Mouse (Mus musculus): ENCODE measurements around the gene Atoh8.

The Atoh8 gene

DNA sequence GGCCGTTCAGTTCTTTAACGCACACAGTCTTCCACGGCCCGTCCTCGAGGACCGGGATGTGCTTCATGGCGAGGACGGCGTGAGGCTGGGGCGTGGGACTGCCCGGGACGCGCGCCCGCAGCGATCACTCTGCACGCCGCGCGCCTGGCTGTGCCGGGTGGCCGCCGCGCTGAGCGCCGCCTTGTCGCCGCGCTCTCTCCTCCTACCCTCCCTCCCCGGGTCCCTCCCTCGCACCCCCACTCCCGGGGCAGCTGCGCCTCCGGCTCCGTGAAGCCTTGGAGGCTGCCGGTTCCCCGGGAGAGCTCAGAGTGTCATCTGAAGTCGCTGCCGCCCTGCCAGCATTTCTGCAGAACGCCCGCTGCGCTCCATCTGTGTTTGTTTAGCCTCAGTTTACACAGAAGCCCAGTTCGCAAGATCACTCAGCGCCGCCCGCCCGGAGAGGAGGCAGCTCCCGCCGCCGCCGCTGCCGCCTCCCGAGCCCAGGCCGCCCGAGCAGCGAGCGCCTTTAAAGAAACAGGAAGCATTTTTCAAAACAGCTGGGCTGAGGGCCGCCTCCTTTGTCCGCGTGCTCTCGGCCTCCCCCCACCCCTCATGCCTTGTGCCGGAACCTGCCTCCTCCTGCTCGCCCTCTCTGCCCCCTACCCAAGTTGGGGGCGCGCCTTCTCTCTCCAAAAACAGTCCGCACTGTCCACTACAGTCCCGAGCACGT lies at the start of gene Atoh8:
Gene Atoh8 (minus strand): TSS at position 480 of the 709 bp plus-strand sequence.
- in situ Hi-C loops (cut with MboI; ENCODE audit: low pct_unique_long_range_greater_than_20kb in 1 of 2, low sequenced_read_pairs in 2 of 2, unreplicated experiment in 1 of 2), result loop anchor here in 1 of 2 experiments (5.0 kb wide), 1 partner anchor 48 kb away; no protein-coding TSS in a partner anchor

DNA sequence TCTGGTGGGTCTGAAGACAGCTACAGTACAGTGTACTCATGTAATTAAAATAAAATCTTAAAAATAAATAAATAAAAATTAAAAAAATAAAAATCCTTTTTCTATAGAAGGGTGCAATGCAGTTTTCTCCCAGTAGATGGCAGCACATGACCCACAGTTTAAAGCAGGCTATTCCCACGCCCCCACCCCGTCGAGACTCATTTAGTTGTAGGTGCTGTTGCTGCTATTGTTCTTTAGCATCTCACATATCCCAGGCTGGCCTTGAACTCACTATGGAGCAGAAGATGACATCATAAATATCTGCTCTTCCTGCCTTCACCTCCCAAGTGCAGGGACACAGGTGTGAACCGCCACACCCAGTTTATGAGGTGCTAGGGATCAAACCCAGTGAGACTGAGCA lies 48.5 kb upstream of the Atoh8 start:
- in situ Hi-C loops (cut with MboI; ENCODE audit: low pct_unique_long_range_greater_than_20kb in 1 of 2, low sequenced_read_pairs in 2 of 2, unreplicated experiment in 1 of 2), result loop anchor here in 1 of 2 experiments (5.0 kb wide), 1 partner anchor 123 kb away; no protein-coding TSS in a partner anchor

DNA sequence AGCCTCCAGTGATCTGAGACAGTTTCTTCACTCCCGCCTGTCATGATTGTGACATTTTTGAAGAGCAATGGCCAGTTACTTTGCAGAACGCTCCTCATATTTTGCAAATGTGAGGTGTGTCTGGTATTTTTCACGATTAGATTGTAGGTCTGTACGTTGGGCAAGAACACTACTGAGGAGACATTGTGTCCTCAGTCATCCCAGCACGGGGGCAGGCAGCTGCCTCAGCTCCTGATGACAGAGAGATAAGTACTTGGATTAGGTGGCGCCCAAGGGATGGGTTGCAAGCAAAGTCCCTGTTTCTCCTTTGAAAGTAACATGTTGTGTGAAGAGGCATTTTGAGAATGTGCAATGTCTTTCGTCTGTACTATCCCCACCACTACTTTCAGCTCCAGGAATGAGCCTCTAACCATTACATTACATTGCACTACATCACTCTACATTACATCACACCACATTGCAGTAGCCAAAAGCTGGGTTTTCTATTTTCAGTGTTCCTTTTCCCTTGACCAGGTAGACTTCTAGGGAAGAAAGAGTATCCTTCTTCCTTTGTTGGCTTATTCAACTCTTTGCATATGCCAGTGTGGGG lies 45.1 kb upstream of the Atoh8 start:
- in situ Hi-C loops (cut with MboI; ENCODE audit: low pct_unique_long_range_greater_than_20kb in 1 of 2, low sequenced_read_pairs in 2 of 2, unreplicated experiment in 1 of 2), result loop anchor here in 1 of 2 experiments (5.0 kb wide), 1 partner anchor 127 kb away; no protein-coding TSS in a partner anchor

- in situ Hi-C loops (cut with MboI; ENCODE audit: low pct_unique_long_range_greater_than_20kb in 1 of 2, low sequenced_read_pairs in 2 of 2, unreplicated experiment in 1 of 2), result no loop called here
These were observed 44.1 kb upstream of the Atoh8 start for GRCm38 (mm10) chr6:72279505-72279904.

DNA sequence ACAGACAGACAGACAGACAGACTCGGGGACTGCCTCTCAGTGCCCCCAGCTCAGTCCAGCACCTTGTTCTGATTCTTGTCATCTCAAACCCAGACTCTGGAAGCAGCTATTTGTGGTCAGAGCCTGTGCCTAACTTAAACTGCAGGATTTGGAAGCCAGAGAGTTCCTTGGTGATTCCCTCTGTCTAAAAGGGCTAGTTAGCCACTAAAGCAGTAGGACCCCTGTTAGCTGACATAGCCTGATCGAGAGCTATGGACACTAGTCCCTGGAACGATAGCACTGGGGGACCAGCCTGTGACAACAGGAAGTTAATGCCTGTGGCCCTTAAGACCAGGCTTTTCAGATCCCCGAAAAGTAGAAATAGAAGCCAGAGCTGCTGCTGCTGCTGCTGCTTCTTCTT lies 43.5 kb upstream of the Atoh8 start:
- in situ Hi-C loops (cut with MboI; ENCODE audit: low pct_unique_long_range_greater_than_20kb in 1 of 2, low sequenced_read_pairs in 2 of 2, unreplicated experiment in 1 of 2), result no loop called here

GRCm38 (mm10) chr6:72277508-72278166 lies 42.3 kb upstream of the Atoh8 start:
- in situ Hi-C loops (cut with MboI; ENCODE audit: low pct_unique_long_range_greater_than_20kb in 1 of 2, low sequenced_read_pairs in 2 of 2, unreplicated experiment in 1 of 2), result no loop called here

GRCm38 (mm10) chr6:72276972-72277441 lies 41.6 kb upstream of the Atoh8 start:
- in situ Hi-C loops (cut with MboI; ENCODE audit: low pct_unique_long_range_greater_than_20kb in 1 of 2, low sequenced_read_pairs in 2 of 2, unreplicated experiment in 1 of 2), result no loop called here

GRCm38 (mm10) chr6:72276141-72276540 lies 40.8 kb upstream of the Atoh8 start:
- in situ Hi-C loops (cut with MboI; ENCODE audit: low pct_unique_long_range_greater_than_20kb in 1 of 2, low sequenced_read_pairs in 2 of 2, unreplicated experiment in 1 of 2), result no loop called here

DNA sequence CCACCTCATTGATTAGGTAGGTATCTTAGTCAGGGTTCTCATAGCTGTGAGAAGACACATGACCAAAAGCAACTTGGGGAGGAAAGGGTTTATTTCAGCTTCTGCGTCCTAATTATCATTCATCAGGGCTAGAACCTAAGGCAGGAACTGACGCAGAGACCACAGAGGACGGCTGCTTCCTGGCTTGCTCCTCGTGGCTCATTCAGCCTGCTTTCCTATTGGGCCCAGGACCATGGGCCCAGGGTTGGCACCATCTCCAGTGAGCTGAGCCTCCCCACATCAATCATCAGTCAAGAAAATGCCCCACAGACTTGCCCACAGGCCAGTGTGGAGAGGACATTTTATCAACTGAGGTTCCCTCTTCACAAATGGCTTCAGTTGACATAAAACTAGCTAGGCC lies 40.1 kb upstream of the Atoh8 start:
- in situ Hi-C loops (cut with MboI; ENCODE audit: low pct_unique_long_range_greater_than_20kb in 1 of 2, low sequenced_read_pairs in 2 of 2, unreplicated experiment in 1 of 2), result no loop called here

- in situ Hi-C loops (cut with MboI; ENCODE audit: low pct_unique_long_range_greater_than_20kb in 1 of 2, low sequenced_read_pairs in 2 of 2, unreplicated experiment in 1 of 2), result no loop called here
These were observed 37.8 kb upstream of the Atoh8 start for GRCm38 (mm10) chr6:72273153-72273552.

DNA sequence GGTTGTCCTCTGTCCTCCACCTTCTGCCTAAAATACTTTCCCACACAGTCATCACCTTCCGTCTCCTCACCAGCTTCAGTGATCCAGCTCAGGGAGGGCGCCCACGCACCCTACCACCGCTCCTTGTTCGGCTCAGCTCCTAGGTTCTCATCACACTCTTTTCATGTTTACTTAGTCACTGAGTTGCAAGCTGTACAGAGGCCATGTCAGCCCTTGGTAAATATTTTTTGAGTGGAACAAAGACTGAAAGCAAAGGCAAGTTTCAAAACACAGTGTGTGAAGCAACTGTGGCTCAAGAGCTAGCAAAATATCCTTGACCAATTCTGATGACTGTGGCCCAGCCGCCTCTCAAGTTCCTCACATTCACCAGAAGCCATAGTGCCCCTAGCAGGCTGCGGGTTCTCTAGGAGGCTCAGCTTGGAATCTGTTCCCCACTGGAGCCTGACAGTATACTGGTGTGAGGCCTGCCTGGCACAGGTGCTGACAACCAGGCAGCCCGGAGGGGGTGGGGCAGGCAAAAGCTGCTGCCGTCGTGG lies 36.9 kb upstream of the Atoh8 start:
- in situ Hi-C loops (cut with MboI; ENCODE audit: low pct_unique_long_range_greater_than_20kb in 1 of 2, low sequenced_read_pairs in 2 of 2, unreplicated experiment in 1 of 2), result no loop called here

GRCm38 (mm10) chr6:72270952-72271519 lies 35.7 kb upstream of the Atoh8 start:
- in situ Hi-C loops (cut with MboI; ENCODE audit: low pct_unique_long_range_greater_than_20kb in 1 of 2, low sequenced_read_pairs in 2 of 2, unreplicated experiment in 1 of 2), result no loop called here

DNA sequence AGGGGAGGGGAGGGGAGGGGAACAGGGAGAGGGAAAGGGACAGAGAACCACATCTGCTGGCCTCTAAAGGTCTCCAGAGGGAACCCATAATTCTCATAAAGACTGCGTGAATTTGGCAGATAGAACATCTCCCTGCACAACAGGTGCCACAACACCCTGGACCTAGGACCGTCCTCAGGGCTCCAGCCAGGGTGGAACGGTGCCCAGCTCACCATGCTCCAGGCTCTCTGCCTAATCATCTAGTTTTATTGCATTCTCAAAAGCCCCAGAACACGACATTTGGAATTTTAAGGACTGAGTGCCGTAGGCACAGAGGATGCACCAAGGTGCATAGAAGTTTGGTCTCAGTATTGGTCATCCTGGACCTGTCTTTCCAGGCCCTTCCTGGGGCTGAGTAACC lies 34.9 kb upstream of the Atoh8 start:
- in situ Hi-C loops (cut with MboI; ENCODE audit: low pct_unique_long_range_greater_than_20kb in 1 of 2, low sequenced_read_pairs in 2 of 2, unreplicated experiment in 1 of 2), result no loop called here

DNA sequence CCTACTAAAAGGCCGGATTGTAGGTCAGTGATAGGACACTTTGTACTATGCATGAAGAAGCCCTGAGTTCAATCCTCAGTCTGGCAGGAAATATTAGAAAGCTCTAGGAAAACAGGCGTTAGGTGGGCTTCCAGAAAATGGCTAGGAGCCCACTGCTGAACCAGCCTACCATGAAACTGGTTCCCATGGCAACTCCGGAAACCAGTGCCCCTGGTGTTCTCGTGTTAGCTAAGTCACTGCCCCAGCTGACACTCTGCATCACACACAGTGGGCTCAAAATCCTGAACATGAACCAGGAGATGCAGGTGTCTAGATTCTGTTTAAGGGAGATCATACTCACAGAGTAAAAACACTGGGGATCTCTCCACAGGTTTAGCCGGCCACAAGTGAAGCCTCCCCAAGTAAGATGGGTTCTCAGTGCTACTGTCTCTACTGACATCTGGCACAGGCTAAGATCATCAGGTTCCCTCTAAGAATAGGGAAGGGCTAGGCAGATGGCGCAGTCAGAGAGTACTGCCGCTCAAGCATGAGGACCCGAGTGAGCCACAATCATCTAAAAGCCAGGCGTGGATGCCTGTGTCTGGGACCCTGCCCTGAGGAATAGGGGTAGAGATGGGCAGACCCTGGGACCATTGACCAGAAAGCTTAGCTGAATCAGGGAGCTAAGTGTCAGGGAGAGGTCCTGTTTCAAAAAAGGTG lies 32.9 kb upstream of the Atoh8 start:
- in situ Hi-C loops (cut with MboI; ENCODE audit: low pct_unique_long_range_greater_than_20kb in 1 of 2, low sequenced_read_pairs in 2 of 2, unreplicated experiment in 1 of 2), result no loop called here

DNA sequence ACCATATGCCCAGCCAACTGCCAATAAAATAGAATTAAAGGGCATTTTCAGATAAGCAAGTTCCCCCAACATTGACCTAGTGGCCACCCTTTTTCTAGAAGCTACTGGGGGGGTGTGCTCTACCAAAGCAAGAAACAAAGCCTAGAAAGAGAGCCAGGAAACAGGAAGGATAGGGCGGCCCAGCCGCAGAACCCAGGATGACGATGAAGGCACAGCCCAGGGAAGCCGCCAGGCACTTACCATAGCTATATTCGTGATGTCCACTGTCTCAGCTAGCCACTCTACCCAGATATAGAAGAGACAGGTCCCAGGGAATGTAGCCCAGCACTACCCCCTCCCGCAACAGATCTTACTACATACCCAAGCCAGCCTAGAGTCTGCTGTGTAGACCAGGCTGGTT lies 30.3 kb upstream of the Atoh8 start:
- in situ Hi-C loops (cut with MboI; ENCODE audit: low pct_unique_long_range_greater_than_20kb in 1 of 2, low sequenced_read_pairs in 2 of 2, unreplicated experiment in 1 of 2), result no loop called here

GRCm38 (mm10) chr6:72263679-72264265 lies 28.4 kb upstream of the Atoh8 start:
- in situ Hi-C loops (cut with MboI; ENCODE audit: low pct_unique_long_range_greater_than_20kb in 1 of 2, low sequenced_read_pairs in 2 of 2, unreplicated experiment in 1 of 2), result no loop called here

DNA sequence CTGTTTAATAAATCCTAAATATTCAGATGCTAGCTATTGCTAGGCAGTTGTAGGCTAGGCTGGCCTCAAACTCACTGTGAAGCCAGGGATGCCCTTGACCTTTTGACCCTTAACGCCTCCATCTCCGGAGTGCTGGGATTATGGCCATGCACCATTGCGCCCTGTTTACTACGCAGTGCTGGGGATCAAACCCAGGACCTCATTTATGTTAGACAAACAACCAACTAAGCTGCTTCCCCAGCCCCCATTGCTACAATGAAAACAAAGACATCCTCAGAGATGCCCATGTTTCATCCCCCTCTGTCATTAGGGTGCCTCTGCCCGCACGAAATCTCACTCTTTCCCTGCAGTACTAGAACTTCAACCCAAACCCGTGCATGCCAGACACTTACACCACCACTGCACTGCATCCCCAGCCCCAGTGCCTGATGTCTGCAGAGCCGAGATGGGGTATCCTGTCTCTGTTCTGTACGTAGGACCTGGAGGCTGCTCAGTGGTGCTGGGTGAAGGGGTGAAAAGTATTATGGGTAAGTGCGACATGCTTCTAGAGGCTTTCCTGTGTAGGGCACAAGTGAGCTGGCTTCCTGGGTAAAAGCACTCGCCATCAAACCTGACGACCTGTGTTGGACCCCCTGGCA lies 26.4 kb upstream of the Atoh8 start:
- in situ Hi-C loops (cut with MboI; ENCODE audit: low pct_unique_long_range_greater_than_20kb in 1 of 2, low sequenced_read_pairs in 2 of 2, unreplicated experiment in 1 of 2), result no loop called here
